Mouse (Mus musculus): ENCODE data around the gene Zbtb7b. TPM values are rescaled to one million over a fixed set of nuclear protein-coding genes. Genes with fewer than 3 reads are reported as not detected.
A peak's percentile ranks its signal among the peaks of the same experiment; 100 is the strongest.

The Zbtb7b gene
- polyA plus RNA-seq, 1 experiment from 2014 or later, result 0.73 TPM

- no peak overlapping the region for H3K4me2 ChIP-seq
- no peaks in the 10 kb centered on the region for H3K9me3 ChIP-seq
- no peak for ATAC-seq (ENCODE audit: low FRiP score)
- H3K4me1 ChIP-seq (replicated peaks), result peaks cover 36% of the 10 kb centered on the region
- peaks cover 23% of the 10 kb centered on the region for H3K36me3 ChIP-seq
- H3K27me3 ChIP-seq, result no peaks in the 10 kb centered on the region
- H3K9ac ChIP-seq, result no peak overlapping the region
- 97% methylated on average over 8 of the region's 8 CpGs for WGBS
- H3K4me3 ChIP-seq, result no peak overlapping the region
- no peak overlapping the region for H3K27ac ChIP-seq
These were observed 21.6 kb upstream of the Zbtb7b start for GRCm38 (mm10) chr3:89416158-89416557.

GRCm38 (mm10) chr3:89411490-89412393 lies 17.2 kb upstream of the Zbtb7b start, which contains the start of gene Flad1:
Gene Flad1 (minus strand): TSS chr3:89411870.
- Histone ChIP-seq H3K4me2 (peak within 1 kb of the TSS; percentile 69), H3K9ac (peak within 1 kb of the TSS; percentile 72), H3K27ac (peak within 1 kb of the TSS; percentile 78), H3K4me1 (replicated peaks) (peaks cover 34% of the 10 kb centered on the region), H3K4me3 (peak within 1 kb of the TSS; percentile 47), H3K9me3 (no peaks in the 10 kb centered on the region), H3K36me3 (peaks cover 46% of the 10 kb centered on the region), H3K27me3 (no peaks in the 10 kb centered on the region)
- peak; percentile 100 for ATAC-seq (ENCODE audit: low FRiP score)
- 8% methylated on average over 28 of the region's 28 CpGs for WGBS

GRCm38 (mm10) chr3:89410864-89411263 lies 16.3 kb upstream of the Zbtb7b start:
- H3K27ac ChIP-seq, result peak overlapping the region; percentile 78
- H3K27me3 ChIP-seq, result no peaks in the 10 kb centered on the region
- no peak for ATAC-seq (ENCODE audit: low FRiP score)
- peaks cover 34% of the 10 kb centered on the region for H3K4me1 ChIP-seq (replicated peaks)
- WGBS, result 82% methylated on average over 10 of the region's 10 CpGs
- peak overlapping the region; percentile 72 for H3K9ac ChIP-seq
- peaks cover 48% of the 10 kb centered on the region for H3K36me3 ChIP-seq
- H3K4me2 ChIP-seq, result peak overlapping the region; percentile 69
- H3K4me3 ChIP-seq, result peak overlapping the region; percentile 47
- no peaks in the 10 kb centered on the region for H3K9me3 ChIP-seq

GRCm38 (mm10) chr3:89409701-89410100 lies 15.1 kb upstream of the Zbtb7b start:
- H3K27me3 ChIP-seq, result no peaks in the 10 kb centered on the region
- peaks cover 34% of the 10 kb centered on the region for H3K4me1 ChIP-seq (replicated peaks)
- ATAC-seq (ENCODE audit: low FRiP score), result no peak
- no peak overlapping the region for H3K4me3 ChIP-seq
- H3K4me2 ChIP-seq, result no peak overlapping the region
- H3K36me3 ChIP-seq, result peaks cover 49% of the 10 kb centered on the region
- no peaks in the 10 kb centered on the region for H3K9me3 ChIP-seq
- H3K27ac ChIP-seq, result no peak overlapping the region
- WGBS, result 95% methylated on average over 3 of the region's 3 CpGs
- no peak overlapping the region for H3K9ac ChIP-seq

GRCm38 (mm10) chr3:89408448-89408847 lies 13.9 kb upstream of the Zbtb7b start:
- Histone ChIP-seq H3K9me3 (no peaks in the 10 kb centered on the region), H3K27ac (no peak overlapping the region), H3K4me2 (no peak overlapping the region), H3K36me3 (peaks cover 52% of the 10 kb centered on the region), H3K9ac (no peak overlapping the region), H3K27me3 (no peaks in the 10 kb centered on the region), H3K4me3 (no peak overlapping the region), H3K4me1 (replicated peaks) (peaks cover 34% of the 10 kb centered on the region)
- ATAC-seq (ENCODE audit: low FRiP score), result no peak
- 68% methylated on average over 16 of the region's 16 CpGs for WGBS

GRCm38 (mm10) chr3:89406887-89407286 lies 12.3 kb upstream of the Zbtb7b start:
- Histone ChIP-seq H3K4me2 (no peak overlapping the region), H3K36me3 (peaks cover 68% of the 10 kb centered on the region), H3K9ac (no peak overlapping the region), H3K4me1 (replicated peaks) (peaks cover 28% of the 10 kb centered on the region), H3K4me3 (no peak overlapping the region), H3K27me3 (no peaks in the 10 kb centered on the region), H3K27ac (no peak overlapping the region), H3K9me3 (no peaks in the 10 kb centered on the region)
- no peak for ATAC-seq (ENCODE audit: low FRiP score)
- 94% methylated on average over 6 of the region's 6 CpGs for WGBS

GRCm38 (mm10) chr3:89402693-89403092 lies 8.1 kb upstream of the Zbtb7b start, which contains the start of gene Lenep:
Gene Lenep (minus strand): TSS chr3:89402793.
- WGBS, result 67% methylated on average over 5 of the region's 5 CpGs
- Histone ChIP-seq H3K4me2 (no peak within 1 kb of the TSS), H3K4me3 (no peak within 1 kb of the TSS), H3K27me3 (no peaks in the 10 kb centered on the region), H3K9me3 (no peaks in the 10 kb centered on the region), H3K27ac (no peak within 1 kb of the TSS), H3K9ac (no peak within 1 kb of the TSS), H3K4me1 (replicated peaks) (peaks cover 7% of the 10 kb centered on the region; the same call in 1 of the 2 replicates), H3K36me3 (peaks cover 62% of the 10 kb centered on the region)
- no peak for ATAC-seq (ENCODE audit: low FRiP score)

- Histone ChIP-seq H3K9ac (no peak overlapping the region), H3K27ac (no peak overlapping the region), H3K4me2 (no peak overlapping the region), H3K36me3 (peaks cover 51% of the 10 kb centered on the region), H3K27me3 (peaks cover 6% of the 10 kb centered on the region), H3K9me3 (no peaks in the 10 kb centered on the region), H3K4me3 (no peak overlapping the region), H3K4me1 (replicated peaks) (peaks cover 5% of the 10 kb centered on the region; the same call in 1 of the 2 replicates)
- ATAC-seq (ENCODE audit: low FRiP score), result no peak
- 92% methylated on average over 7 of the region's 7 CpGs for WGBS
These were observed 6.8 kb upstream of the Zbtb7b start for GRCm38 (mm10) chr3:89401329-89401728.

GRCm38 (mm10) chr3:89396654-89397005 lies 2.1 kb upstream of the Zbtb7b start:
- Histone ChIP-seq H3K9me3 (no peaks in the 10 kb centered on the region), H3K36me3 (peaks cover 5% of the 10 kb centered on the region; the same call in 1 of the 2 replicates), H3K9ac (peak overlapping the region; percentile 46; the same call in 1 of the 2 replicates), H3K4me1 (replicated peaks) (peaks cover 52% of the 10 kb centered on the region), H3K27ac (no peak overlapping the region), H3K27me3 (peaks cover 47% of the 10 kb centered on the region), H3K4me3 (peak overlapping the region; percentile 52), H3K4me2 (peak overlapping the region; percentile 99)
- ATAC-seq (ENCODE audit: low FRiP score), result no peak
- under 1% methylated on average over 4 of the region's 4 CpGs for WGBS

GRCm38 (mm10) chr3:89395806-89396653 lies 1.5 kb upstream of the Zbtb7b start:
- ATAC-seq (ENCODE audit: low FRiP score), result no peak
- no peaks in the 10 kb centered on the region for H3K9me3 ChIP-seq
- under 1% methylated on average over 42 of the region's 44 CpGs for WGBS
- peak overlapping the region; percentile 99 for H3K4me2 ChIP-seq
- H3K4me3 ChIP-seq, result peak overlapping the region; percentile 52
- H3K4me1 ChIP-seq (replicated peaks), result peaks cover 58% of the 10 kb centered on the region
- H3K9ac ChIP-seq, result peak overlapping the region; percentile 46
- H3K36me3 ChIP-seq, result no peaks in the 10 kb centered on the region; the same call in 1 of the 2 replicates
- H3K27me3 ChIP-seq, result peaks cover 47% of the 10 kb centered on the region
- no peak overlapping the region for H3K27ac ChIP-seq

- Histone ChIP-seq H3K4me1 (replicated peaks) (peaks cover 65% of the 10 kb centered on the region), H3K9ac (peak overlapping the region; percentile 51; the same call in 1 of the 2 replicates), H3K9me3 (no peaks in the 10 kb centered on the region), H3K27ac (0 out of 2 replicates have a peak overlapping the region, but pooled peaks have one; percentile 58), H3K36me3 (no peaks in the 10 kb centered on the region; the same call in 1 of the 2 replicates), H3K27me3 (peaks cover 50% of the 10 kb centered on the region), H3K4me2 (peak overlapping the region; percentile 99), H3K4me3 (peak overlapping the region; percentile 52)
- 3% methylated on average over 10 of the region's 10 CpGs for WGBS
- no peak for ATAC-seq (ENCODE audit: low FRiP score)
These were observed 836 bp upstream of the Zbtb7b start for GRCm38 (mm10) chr3:89395419-89395805.

GRCm38 (mm10) chr3:89394894-89395256 lies 299 bp upstream of the Zbtb7b start:
- WGBS, result under 1% methylated on average over 11 of the region's 12 CpGs
- H3K9me3 ChIP-seq, result no peaks in the 10 kb centered on the region
- H3K27me3 ChIP-seq, result peaks cover 50% of the 10 kb centered on the region
- peaks cover 70% of the 10 kb centered on the region for H3K4me1 ChIP-seq (replicated peaks)
- peak overlapping the region; percentile 51; the same call in 1 of the 2 replicates for H3K9ac ChIP-seq
- peak overlapping the region; percentile 99 for H3K4me2 ChIP-seq
- H3K4me3 ChIP-seq, result peak overlapping the region; percentile 52
- ATAC-seq (ENCODE audit: low FRiP score), result no peak
- H3K27ac ChIP-seq, result 0 out of 2 replicates have a peak overlapping the region, but pooled peaks have one; percentile 58
- H3K36me3 ChIP-seq, result no peaks in the 10 kb centered on the region; the same call in 1 of the 2 replicates
